Mouse (Mus musculus) inflammation-experienced regulatory T-cells, adult 6 months (primary cell): ENCODE results near the gene Tmem50a. TPM values are rescaled to one million over a fixed set of nuclear protein-coding genes. Genes with fewer than 3 reads are reported as not detected.
A peak's percentile ranks its signal among the peaks of the same experiment; 100 is the strongest.
"Not testable (repeated sequence)": the region's sequence is repeated elsewhere in the genome, so short reads cannot be mapped to it uniquely, and the experiment has no call there.

Experiments used
- ATAC-seq: one replicate; pipeline ENCODE4 v1.8.0; 2017
- polyA plus RNA-seq, 3 experiments: library from polyadenylated mRNA; unstranded; fragments of 100-300 nt; shearing (Covaris generic); gene quantifications; one replicate each; pipeline ENCODE4 v1.2.1; 2017

The Tmem50a gene
- polyA plus RNA-seq, 3 experiments from 2014 or later = 542 to 558 (median 542) TPM

DNA sequence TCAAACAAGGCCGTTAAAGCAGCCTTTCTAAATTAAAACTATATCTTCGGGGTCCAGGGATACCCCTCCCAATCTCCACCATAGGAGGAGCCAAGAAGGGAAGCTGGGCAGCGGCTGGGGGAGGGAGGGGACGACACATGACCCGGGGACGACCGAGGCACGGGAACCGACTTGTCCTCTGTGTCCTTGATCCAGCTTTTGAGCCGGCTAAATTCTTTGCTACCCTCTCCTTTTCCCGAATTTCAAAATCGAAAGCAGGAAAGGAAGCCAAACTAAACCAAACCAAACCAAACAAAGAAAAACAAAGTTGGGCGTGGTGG is 8.1 kb upstream of the Tmem50a start:
- ATAC-seq = no peak

DNA sequence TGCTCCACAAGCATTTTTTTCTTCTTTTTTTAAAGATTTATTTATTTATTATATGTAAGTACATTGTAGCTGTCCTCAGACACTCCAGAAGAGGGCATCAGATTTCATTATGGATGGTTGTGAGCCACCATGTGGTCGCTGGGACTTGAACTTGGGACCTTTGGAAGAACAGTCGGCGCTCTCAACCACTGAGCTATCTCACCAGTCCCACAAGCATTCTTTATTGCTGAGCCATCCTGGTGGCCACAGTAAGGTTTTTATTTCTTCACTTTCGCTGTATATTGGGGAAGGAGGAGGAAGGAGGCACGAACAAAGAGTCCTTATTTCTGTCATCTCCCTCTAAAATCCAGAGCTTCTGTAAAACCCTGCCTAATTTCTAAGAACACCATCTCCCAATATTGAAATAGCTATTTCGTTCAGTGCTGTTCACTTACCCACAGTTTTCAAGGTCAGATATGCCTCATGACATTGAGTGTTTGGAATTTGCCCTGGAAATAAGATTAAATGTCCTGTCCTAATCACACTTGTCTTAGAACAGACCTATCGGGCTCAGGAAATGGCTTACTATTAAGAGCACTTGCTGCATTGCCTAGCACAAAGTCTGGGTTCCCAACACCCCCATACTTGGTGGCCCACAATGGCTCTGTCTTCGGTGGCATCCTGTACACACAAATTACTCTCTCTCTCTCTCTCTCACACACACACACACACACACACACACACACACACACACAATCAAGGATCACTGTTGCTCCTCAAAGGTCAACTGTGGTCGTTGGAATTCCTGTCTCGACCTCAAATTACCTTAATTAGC is 7.5 kb upstream of the Tmem50a start:
- ATAC-seq = no peak

DNA sequence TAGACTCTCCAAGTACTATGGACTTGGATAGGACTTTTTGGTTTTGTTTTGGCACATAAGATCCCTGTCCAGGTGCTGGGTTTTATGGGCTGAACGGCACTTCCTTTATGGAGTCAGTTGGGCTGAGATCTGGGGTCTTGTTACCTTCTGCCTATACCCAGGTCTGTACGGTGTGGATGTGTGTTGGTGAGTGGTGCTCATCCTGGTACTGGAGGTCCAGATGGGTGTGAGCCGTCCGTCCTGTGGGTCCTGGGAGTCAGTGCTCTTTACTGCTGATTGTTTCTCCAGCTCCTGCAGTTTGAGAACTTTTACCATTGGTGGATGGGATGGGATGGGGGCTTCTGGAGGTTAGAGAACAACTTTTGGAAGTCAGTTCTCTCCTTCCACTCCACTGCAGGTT is 6.9 kb upstream of the Tmem50a start:
- ATAC-seq = no peak

DNA sequence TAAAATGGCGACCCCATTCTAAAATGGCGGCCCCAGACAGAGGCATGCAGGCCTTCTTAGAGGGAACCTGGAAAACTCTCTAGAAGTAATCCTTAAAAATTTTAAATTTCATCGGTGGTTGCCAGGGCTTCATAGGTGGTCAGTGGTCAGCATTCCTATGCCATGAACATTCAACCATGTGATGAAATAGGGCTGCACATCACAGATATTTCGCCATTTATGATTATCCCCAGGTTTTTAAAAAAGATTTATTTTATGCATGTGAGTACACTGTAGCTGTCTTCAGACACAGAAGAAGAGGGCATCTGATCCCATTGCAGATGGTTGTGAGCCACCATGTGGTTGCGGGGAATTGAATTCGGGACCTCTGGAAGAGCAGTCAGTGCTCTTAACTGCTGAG is 5.8 kb upstream of the Tmem50a start:
- no peak for ATAC-seq

DNA sequence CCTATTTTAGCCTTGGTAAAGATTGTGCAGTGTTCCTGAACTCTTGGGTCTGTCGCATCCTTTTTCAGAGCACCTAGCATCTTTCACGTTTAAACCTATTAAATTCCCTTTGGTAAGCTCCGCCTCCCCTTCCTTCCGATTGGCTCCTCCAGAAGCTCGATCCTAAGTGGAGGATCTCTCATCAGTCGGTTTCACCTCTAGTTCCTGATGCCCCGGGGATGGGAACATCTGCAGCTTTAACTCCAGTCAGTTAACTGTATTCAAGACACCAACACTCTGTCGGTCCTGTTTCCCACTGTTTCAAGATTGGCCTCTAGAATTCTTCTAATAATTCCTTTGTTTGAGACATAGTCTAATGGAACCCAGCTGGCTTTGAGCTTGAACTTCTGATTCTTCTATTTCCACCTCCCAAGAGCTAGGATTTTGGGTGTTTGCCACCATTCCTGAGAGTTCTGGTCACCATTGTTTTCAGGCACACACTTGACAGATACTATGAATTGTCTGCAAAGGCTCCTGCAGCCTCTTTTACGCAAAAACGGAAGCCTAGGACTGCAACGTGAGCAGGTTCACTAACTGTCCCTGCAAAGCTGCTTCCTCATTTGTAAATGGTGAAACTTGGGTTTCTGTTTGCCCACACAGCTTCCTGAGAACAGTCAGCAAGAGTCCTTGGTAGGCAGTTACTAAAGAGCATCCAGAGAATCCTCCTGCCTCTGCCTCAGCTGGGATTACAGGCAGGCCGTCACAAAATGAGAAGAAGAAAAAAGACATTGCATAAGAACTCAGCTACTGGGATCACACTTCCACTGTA is 5.1 kb upstream of the Tmem50a start:
- ATAC-seq = peak; percentile 14

DNA sequence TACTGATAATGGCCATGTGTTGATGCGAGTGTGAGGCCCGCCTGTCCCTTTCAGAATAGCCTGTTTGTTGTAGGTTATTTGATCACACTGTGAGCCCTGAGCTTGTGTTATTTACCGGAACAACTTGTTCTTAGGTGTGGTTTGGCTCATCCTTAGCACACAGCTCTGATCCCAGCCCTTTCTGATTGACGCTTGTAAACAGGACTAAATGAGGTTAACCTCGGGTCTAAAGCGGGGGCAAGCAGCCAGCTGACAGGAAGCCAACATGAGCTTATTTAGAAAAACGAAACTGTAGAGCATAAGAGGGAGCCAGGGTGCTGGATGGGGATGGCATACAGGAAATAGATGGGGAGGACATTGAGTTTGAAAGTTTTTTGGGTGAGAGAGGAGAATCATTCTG is 3.6 kb upstream of the Tmem50a start:
- peak; percentile 69 for ATAC-seq

DNA sequence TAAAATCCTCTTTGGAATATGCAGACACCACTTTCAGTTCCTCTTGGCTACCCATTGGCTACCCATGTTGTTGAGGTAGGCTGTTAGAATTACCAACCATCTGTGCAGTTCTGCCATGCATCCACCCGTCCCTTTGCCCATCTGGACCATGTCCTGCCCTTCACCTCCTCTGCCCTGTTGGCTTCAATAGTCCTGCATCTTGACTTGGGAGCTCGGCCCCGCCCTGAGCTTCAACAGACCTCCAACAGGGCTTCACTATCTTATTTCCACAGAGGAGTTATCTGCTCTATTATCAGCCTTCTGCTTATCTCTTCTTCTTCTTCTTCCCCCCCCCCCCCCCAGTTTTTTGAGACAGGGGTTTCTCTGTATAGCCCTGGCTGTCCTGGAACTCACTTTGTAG is 2.4 kb upstream of the Tmem50a start:
- ATAC-seq = no peak

DNA sequence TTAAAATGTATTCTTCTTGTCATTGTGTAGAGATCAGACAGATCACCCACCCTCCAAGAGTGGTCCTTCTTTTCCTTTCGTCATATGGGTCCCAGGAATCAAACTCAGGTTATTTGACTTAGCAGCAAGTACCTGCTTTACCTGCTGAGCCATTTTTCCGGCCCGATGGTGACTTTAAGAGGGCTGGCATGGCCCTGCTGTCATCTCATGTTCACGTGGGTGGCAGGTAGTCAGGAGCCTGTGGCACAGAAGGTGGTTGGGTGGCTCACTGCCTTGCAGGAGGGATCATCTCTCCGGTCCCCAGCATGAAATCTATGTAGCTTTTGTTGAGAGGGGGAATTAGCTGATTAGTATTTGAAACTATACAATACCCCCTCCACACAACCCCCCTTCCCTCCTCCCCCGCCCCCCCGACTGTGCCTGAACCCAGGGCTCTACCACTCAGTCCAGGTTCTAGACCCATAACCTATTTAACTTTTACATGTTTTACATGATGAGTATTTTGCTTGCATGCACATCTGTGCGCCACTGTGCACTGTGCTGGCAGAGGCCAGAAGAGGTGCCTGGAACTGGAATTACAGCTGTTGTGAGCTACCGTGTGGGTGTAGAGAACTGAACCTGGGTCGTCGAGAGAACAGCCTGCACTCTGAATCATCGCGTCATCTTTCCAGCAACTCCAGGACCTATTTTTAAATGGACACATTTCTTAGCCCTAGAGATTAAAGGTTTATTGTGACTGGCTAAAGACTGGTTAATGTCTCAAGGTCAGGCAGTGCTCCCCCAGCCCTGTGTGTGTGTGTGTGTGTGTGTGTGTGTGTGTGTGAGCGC is 613 bp upstream of the Tmem50a start:
- ATAC-seq = peak; percentile 0

DNA sequence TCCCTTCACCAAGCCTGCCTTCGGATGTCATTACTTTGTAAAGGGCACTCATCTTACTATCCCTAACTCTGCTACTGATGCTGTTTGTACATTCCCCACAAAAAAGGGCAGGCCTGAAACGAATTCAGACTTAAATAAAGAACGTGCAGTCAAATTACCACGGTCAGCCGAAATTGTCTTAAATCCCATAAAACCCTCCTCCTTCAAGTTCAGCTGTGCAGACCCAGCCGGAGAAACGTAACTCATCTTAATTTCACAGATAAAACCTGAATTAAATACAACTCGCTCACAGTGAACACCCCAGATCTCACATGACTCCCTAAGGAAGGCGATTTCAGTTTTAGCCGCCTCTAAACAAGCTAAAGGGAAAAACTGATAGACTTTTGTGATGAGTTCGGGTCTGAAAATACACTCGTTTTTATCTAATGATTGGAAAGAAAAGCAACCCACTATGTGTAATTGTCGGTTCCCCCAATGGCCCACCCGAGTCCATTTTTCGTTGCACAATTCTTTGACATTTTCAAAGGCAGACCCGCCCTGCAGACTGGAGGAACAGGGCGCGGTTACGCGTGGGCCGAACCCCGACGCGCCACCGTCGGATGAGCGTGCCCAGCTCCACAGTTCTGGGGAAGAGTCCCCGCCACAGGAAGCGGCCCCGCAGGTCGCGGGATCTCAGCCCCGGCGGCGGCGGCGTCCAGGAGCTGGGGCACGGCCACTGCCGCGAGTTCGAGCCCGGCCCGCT is 531 bp downstream of the Tmem50a start:
- ATAC-seq = peak; percentile 53

DNA sequence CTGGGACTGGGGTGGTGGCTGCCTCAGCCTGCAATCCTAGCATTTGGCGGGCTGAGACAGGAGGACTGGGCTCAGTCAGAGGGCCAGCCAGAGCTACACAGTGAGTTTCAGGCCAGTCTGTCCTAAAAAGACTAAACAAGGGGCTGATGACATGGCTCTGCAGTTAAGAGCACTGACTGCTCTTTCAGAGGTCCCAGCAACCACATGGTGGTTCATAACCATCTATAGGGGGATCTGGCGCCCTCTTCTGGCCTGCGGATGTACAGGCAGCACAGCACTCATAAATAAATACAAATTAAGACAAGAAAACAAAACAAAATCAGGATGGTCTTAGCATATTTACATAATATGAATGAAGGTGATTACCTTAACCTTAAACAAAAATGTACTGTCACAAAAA is 1.4 kb downstream of the Tmem50a start:
- peak; percentile 14 for ATAC-seq

DNA sequence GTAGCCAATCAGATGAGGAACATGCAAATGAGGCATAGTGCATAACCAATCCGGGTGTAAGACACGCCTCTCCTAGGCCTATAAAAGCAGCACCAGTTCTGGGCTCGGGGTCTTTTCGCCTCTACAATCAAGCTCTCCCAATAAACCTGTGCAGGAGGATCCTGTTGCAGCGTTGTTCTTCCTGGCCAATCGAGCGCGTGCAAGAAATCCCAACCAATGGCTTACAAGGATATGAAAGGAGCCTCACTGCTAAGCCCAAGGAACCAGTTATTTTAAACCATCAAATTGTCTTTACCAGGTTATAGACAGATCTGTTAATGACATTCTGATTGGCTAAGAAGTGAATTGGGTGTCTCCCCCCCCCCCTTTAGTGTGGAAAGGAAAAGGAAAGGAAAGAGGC is 3.4 kb downstream of the Tmem50a start:
- ATAC-seq = not testable (repeated sequence)

DNA sequence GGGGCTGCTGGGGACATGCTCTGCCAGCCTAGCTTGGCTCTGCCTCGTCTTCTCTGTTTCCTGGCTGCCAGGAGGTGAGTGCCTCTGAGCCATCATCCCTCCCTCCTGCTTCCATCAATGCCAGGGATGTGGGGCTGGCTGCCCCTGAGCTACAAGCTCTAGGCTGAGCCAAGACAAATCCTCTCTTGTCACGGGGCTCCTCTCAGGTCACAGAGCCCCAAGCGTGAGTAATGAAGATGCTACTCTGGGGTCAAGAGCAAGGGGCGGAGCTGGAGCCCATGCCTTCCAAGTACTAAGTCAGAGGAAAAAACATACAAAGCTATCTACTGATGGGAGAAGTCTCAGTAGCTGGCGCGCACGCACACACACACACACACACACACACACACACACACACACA is 11.8 kb downstream of the Tmem50a start:
- no peak for ATAC-seq

DNA sequence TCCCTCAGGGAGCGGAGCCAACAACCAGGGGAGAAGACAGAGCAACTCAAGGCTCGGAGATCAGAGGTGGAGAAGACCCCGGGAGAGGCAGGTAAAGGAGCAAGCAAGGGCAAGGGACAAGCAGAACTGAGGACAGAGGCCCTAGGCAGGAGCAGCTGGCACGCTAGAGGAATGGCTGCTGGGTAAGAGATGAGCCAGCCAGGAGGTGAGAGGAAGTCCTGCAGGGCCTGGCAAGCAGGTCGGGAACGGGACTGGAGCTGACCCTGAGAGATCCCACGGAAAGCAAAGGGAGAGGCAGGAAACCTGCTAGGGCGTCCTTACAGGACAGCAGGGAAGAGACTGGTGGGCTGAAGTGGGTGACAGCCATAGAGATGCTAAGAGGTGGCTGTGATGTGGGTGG is 13.7 kb downstream of the Tmem50a start:
- ATAC-seq = no peak

DNA sequence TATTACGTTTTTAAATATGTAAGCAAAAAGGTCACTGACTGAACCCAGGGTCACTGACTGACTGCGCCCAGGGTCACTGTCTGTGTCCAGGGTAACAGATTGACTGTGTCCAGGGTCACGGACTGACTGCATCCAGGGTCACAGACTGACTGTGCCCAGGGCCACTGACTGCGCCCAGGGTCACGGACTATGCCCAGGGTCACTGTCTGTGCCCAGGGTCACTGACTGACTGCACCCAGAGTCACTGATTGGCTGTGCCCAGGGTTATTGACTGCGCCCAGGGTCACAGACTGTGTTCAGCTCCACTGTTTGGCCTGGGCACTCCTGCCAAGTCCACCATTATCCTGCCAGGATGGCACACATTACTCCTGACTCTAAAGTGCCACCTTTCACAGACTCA is 17.6 kb downstream of the Tmem50a start:
- no peak for ATAC-seq

DNA sequence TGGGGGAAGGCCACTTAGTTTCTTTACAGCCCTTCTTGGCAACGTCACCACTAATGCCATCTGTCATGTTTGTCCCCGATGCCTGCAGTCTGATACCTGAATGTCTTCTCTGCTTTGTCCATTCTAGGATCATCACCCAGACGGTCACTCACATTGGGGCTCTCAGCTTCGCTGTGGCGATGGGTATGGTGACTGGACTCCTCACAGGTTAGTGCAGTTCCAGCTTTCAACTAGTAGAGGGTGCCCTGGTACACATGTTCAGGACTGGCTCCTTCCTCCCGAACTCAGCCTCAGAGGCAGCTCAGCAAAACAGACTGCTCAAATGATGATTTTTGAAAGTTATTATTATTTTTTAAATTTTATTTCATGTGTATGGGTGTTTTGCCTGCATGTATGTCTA is 22.7 kb downstream of the Tmem50a start:
- ATAC-seq = no peak

DNA sequence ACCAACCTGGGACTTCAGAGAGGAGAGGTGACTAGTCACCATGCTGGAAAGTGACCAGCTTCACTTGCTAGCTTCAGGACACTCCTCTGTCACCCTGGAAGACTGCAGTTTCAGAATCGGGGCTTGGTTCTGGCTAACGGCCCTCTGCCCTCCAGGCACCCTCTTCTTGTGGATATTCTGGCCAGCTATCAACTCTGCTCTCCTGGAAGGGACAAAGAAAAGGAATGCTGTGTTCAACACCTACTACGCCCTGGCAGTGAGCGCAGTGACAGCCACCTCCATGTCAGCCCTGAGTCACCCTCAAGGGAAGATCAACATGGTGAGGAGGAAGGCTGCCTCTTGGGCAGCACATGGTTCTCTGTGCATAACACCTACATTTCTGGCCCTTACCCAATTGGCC is 30.5 kb downstream of the Tmem50a start:
- ATAC-seq = no peak

DNA sequence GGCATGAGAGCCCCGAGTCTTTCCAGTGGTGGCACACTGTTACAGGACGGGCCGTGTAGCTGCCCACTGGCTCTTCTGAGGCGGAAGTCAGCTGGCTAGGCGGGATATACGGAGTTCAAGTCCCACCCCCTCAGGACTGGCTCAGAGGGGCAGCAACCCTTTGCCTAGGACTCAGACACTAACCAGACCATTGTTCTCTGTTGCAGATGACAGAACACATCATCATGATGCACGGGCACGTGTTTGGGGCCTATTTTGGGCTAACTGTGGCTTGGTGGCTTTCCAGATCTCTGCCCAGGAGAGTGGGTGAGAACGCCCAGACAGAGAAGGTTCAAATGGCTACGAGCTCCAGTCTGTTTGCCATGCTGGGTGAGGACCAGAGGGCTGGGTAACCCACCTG is 31.0 kb downstream of the Tmem50a start:
- no peak for ATAC-seq

DNA sequence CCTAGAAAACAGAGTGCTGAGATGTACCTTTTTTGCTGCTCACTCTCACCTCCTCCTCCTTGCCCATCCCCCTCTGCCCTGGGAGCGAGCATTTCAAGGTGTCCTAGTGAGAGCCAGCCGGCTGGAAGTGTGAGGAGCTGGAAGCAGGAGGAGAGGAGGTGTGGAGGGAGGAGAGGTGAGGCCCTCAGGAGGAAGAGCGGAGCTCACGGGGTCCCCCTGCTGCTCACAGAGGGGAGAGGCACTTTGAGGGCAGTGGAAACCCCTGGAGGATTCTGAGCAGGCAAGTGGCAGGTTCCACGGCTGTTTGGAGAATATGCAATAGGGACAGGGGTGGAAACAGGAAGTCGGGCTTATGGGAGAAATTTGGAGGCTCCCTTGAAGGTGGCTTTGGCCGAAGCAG is 31.6 kb downstream of the Tmem50a start:
- no peak for ATAC-seq

DNA sequence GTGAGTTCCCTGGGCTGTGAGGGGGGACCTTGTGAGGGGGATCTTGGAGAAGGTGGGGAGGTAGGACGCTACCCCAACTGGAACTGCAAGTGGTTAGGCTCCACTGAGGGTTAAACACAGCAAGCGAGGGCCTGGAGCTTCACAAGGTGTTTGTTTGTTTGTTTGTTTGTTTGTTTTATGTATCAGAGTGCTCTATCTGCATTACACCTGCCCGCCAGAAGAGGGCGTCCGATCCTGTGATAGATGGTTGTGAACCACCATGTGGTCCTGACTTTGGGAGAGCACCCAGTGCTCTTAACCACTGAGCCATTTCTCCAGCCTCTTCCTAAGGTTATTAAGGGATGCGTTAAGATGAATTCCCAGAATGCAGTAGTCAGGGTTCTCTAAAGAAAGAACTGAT is 34.8 kb downstream of the Tmem50a start:
- no peak for ATAC-seq

DNA sequence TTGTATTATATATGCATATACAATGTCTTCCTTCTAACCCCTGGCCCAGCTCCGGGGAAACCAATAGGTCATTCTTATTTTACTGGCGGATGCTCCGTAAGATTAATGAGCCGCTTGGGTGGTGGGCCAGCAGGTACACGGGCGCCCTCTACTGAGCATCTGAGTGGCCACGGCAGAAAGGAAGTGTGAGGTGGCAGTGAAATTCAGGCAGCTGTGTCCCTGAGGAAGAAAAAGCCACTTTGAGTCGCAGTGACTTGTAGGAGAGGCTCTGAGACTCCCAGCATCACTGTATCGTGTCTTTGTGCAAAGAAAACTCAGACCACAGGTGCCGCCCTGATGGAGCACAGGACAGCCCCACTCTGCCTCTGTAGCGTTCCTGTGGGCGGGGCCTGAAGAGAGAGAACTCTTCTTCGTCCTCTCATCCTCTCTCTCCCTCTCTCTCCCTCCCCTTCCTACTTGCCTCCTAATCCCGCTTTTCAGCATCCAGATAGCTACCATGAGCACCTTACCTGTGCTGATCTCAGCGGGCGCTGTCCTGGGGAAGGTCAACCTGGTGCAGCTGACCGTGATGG is 35.3 kb downstream of the Tmem50a start:
- peak; percentile 50 for ATAC-seq

DNA sequence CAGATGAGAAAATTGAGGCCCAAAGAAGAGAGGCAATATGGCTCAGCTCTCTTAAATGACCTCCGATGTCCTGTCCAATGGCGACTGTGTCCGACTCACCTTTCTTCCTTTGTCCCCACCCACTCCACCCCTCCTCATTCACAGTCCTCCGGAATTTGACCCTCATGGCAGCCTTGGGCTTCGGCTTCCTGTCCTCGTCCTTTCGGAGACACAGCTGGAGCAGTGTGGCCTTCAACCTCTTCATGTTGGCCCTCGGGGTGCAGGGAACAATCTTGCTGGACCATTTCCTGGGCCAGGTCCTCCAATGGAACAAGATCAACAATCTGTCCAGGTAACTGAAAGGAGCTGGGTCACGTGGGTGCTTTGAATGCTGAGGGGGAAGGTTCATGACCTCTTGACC is 38.7 kb downstream of the Tmem50a start:
- ATAC-seq = no peak

DNA sequence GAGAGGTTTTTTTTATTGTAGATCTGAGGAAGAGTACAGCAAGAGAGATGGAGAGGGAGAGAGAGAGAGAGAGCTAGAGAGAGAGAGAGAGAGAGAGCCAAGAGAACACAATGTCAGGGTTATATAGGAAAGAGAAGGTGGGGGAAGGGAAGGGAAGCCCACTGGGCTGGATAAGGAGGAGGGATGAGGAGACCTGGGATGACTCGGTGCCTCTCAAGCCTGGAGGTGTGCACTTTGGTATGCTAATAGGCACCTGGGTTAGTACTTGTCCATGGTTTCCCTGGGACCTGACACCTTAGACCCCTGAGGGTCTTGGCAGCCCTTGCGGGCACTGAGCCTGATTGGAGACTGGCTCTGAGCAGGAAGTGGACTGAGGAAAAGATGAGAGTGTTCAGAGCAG is 42.9 kb downstream of the Tmem50a start:
- no peak for ATAC-seq
